Mouse (Mus musculus): ENCODE measurements around the gene A1bg. TPM values are rescaled to one million over a fixed set of nuclear protein-coding genes. Genes with fewer than 3 reads are reported as not detected.

Gene A1bg
- polyA plus RNA-seq, 1 experiment from 2014 or later: not detected

DNA sequence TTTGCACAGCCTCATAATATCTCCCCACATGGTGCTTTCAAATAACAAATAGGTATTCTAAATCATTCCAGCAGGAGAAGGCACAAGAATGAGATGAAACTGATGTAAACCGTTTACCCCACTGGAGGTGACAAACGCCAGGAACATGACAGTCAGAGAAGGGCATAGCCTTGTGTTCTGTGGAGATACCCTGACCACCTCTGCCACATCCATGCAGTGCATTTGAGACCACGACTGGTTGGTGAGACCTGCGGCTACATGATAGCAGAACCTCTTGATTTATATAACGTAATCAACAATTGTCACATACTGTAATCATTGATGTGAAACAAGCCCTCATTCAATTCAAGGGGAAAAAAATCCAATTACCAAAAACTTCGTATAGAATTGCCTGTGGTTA lies 47.1 kb downstream of the A1bg start:
- H3K4me2 ChIP-seq (ENCODE audit: low read length): no peak overlapping the region
- H3K9me3 ChIP-seq (ENCODE audit: control insufficient read depth, low read length): no peaks in the 10 kb centered on the region
- no peaks in the 10 kb centered on the region for H3K4me1 ChIP-seq (ENCODE audit: control insufficient read depth, insufficient read depth, low read depth, low read length)
- no peaks in the 10 kb centered on the region for H3K27me3 ChIP-seq (replicated peaks; ENCODE audit: control insufficient read depth, insufficient read depth, low read length)
- ATAC-seq: no peak
- no peak overlapping the region for H3K27ac ChIP-seq (ENCODE audit: low read depth, low read length)
- H3K36me3 ChIP-seq (ENCODE audit: control insufficient read depth, insufficient read depth, low read length): no peaks in the 10 kb centered on the region
- 90% methylated on average over 6 of the region's 6 CpGs for WGBS
- H3K4me3 ChIP-seq (ENCODE audit: low read length): no peak overlapping the region
- no peak overlapping the region for H3K9ac ChIP-seq (ENCODE audit: low read depth, low read length)

DNA sequence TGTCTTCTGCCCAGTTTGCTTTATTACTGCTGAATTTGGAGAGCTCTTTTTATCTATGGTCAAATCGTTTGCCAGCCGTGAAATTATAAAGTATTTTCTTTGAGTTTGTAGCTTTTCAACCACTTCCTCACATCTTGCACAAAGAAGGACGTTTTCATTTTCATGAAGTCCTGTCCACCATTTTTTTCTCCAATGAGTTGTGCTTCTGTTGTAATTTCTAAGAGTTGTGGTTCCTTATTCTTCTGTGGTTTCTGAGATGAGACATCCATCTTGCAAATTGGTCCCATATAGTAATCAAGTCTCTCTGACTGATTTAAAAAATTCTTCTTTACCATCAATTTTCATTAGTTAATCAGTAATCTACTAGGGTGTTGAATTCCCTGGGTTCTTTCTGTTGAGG lies 60.4 kb downstream of the A1bg start:
- H3K36me3 ChIP-seq (ENCODE audit: control insufficient read depth, insufficient read depth, low read length): no peaks in the 10 kb centered on the region
- ATAC-seq: no peak
- no peak overlapping the region for H3K9ac ChIP-seq (ENCODE audit: low read depth, low read length)
- no peak overlapping the region for H3K4me3 ChIP-seq (ENCODE audit: low read length)
- 81% methylated on average over 3 of the region's 3 CpGs for WGBS
- H3K4me1 ChIP-seq (ENCODE audit: control insufficient read depth, insufficient read depth, low read depth, low read length): no peaks in the 10 kb centered on the region
- no peak overlapping the region for H3K4me2 ChIP-seq (ENCODE audit: low read length)
- H3K27ac ChIP-seq (ENCODE audit: low read depth, low read length): no peak overlapping the region
- no peaks in the 10 kb centered on the region for H3K9me3 ChIP-seq (ENCODE audit: control insufficient read depth, low read length)
- H3K27me3 ChIP-seq (replicated peaks; ENCODE audit: control insufficient read depth, insufficient read depth, low read length): no peaks in the 10 kb centered on the region

- Histone ChIP-seq H3K36me3 (ENCODE audit: control insufficient read depth, insufficient read depth, low read length) (no peaks in the 10 kb centered on the region), H3K4me1 (ENCODE audit: control insufficient read depth, insufficient read depth, low read depth, low read length) (no peaks in the 10 kb centered on the region; the same call in 1 of the 2 replicates), H3K9me3 (ENCODE audit: control insufficient read depth, low read length) (no peaks in the 10 kb centered on the region; the same call in 1 of the 2 replicates), H3K4me2 (ENCODE audit: low read length) (no peak overlapping the region), H3K9ac (ENCODE audit: low read depth, low read length) (no peak overlapping the region), H3K4me3 (ENCODE audit: low read length) (no peak overlapping the region), H3K27ac (ENCODE audit: low read depth, low read length) (no peak overlapping the region), H3K27me3 (replicated peaks; ENCODE audit: control insufficient read depth, insufficient read depth, low read length) (no peaks in the 10 kb centered on the region)
- WGBS: 84% methylated on average over 1 of the region's 1 CpGs
- no peak for ATAC-seq
These were observed 67.7 kb downstream of the A1bg start for GRCm38 (mm10) chr15:60855112-60855511.

GRCm38 (mm10) chr15:60854151-60854550 lies 68.7 kb downstream of the A1bg start:
- no peaks in the 10 kb centered on the region; the same call in 1 of the 2 replicates for H3K9me3 ChIP-seq (ENCODE audit: control insufficient read depth, low read length)
- WGBS: 89% methylated on average over 4 of the region's 4 CpGs

GRCm38 (mm10) chr15:60853231-60853999 lies 69.4 kb downstream of the A1bg start, which contains the start of gene Fam84b:
TSS of gene Fam84b (minus strand) at chr15:60853778.
- H3K27me3 ChIP-seq (replicated peaks; ENCODE audit: control insufficient read depth, insufficient read depth, low read length): no peaks in the 10 kb centered on the region
- H3K27ac ChIP-seq (ENCODE audit: low read depth, low read length): no peak within 1 kb of the TSS

More at GRCm38 (mm10) chr15:60854151-60854550, 68.7 kb downstream of the A1bg start:
- no peaks in the 10 kb centered on the region for H3K27me3 ChIP-seq (replicated peaks; ENCODE audit: control insufficient read depth, insufficient read depth, low read length)
- no peak overlapping the region for H3K9ac ChIP-seq (ENCODE audit: low read depth, low read length)
- H3K4me1 ChIP-seq (ENCODE audit: control insufficient read depth, insufficient read depth, low read depth, low read length): no peaks in the 10 kb centered on the region; the same call in 1 of the 2 replicates
- H3K36me3 ChIP-seq (ENCODE audit: control insufficient read depth, insufficient read depth, low read length): no peaks in the 10 kb centered on the region
- no peak overlapping the region for H3K4me2 ChIP-seq (ENCODE audit: low read length)
- H3K27ac ChIP-seq (ENCODE audit: low read depth, low read length): no peak overlapping the region
- H3K4me3 ChIP-seq (ENCODE audit: low read length): no peak overlapping the region
- no peak for ATAC-seq

DNA sequence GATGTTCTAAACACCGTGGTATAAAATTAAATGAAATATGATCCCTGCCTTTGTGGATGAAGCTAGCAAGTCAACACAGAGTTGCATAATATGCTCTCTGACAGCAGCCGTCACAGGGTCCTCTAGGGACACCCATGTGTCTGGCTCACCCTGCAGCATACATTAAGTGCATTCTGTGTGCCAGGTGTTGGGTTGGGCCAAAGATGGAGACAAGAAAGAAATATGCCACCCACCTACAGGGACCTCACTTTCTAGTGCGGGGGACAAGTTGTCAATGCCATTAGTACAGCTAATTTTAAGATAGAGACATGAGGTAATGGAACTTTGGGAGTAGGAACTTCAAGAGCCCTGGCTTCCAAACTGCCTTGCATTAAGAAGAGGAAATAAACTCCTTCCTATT lies 74.2 kb downstream of the A1bg start:
- no peak overlapping the region for H3K4me3 ChIP-seq (ENCODE audit: low read length)
- H3K4me2 ChIP-seq (ENCODE audit: low read length): no peak overlapping the region
- H3K27ac ChIP-seq (ENCODE audit: low read depth, low read length): no peak overlapping the region
- no peaks in the 10 kb centered on the region for H3K27me3 ChIP-seq (replicated peaks; ENCODE audit: control insufficient read depth, insufficient read depth, low read length)
- no peak overlapping the region for H3K9ac ChIP-seq (ENCODE audit: low read depth, low read length)
- peaks cover 3% of the 10 kb centered on the region for H3K4me1 ChIP-seq (ENCODE audit: control insufficient read depth, insufficient read depth, low read depth, low read length)
- no peaks in the 10 kb centered on the region for H3K9me3 ChIP-seq (ENCODE audit: control insufficient read depth, low read length)
- no peak for ATAC-seq
- 64% methylated on average over 3 of the region's 3 CpGs for WGBS
- no peaks in the 10 kb centered on the region for H3K36me3 ChIP-seq (ENCODE audit: control insufficient read depth, insufficient read depth, low read length)

More at GRCm38 (mm10) chr15:60853231-60853999, 69.4 kb downstream of the A1bg start, which contains the start of gene Fam84b:
- Histone ChIP-seq H3K4me3 (ENCODE audit: low read length) (no peak within 1 kb of the TSS), H3K4me2 (ENCODE audit: low read length) (0 out of 2 replicates have a peak within 1 kb of the TSS, but pooled peaks have one; percentile 8), H3K9me3 (ENCODE audit: control insufficient read depth, low read length) (no peaks in the 10 kb centered on the region; the same call in 1 of the 2 replicates), H3K4me1 (ENCODE audit: control insufficient read depth, insufficient read depth, low read depth, low read length) (no peaks in the 10 kb centered on the region; the same call in 1 of the 2 replicates), H3K9ac (ENCODE audit: low read depth, low read length) (no peak within 1 kb of the TSS), H3K36me3 (ENCODE audit: control insufficient read depth, insufficient read depth, low read length) (no peaks in the 10 kb centered on the region)
- peak; percentile 71 for ATAC-seq
- 29% methylated on average over 17 of the region's 17 CpGs for WGBS

Other genes with a start within 250 kb of the A1bg start
- 10.6 and 12.1 TPM in 2 replicates for gene Fam84b, start 69.2 kb downstream of the A1bg start, polyA plus RNA-seq (2015; fragmentation: Nextera tagmentation; extraction: Ambion mirVana)

Data from hindbrain, embryonic 16.5 days (tissue).